Mouse (Mus musculus) layer of hippocampus, postnatal 14 days (tissue): ENCODE results near the gene Mgat1. TPM values are rescaled to one million over a fixed set of nuclear protein-coding genes. Genes with fewer than 3 reads are reported as not detected.

Experiments used
- DNase-seq, 2 experiments: peaks; one replicate each; pipeline ENCODE4 v3.0.0; 2021 to 2022; ENCODE audit warnings: low spot score in 2 of 2, mixed read lengths in 1 of 2
- total RNA-seq, 2 experiments: library from RNA; stranded (reverse); gene quantifications; 2 replicates each; pipeline ENCODE4 v1.2.3; 2021

The Mgat1 gene
- total RNA-seq, 2 experiments from 2014 or later, result 48.7 to 50.9 TPM

- DNase-seq, result no peak
Observed at GRCm38 (mm10) chr11:49240310-49240709, 3.7 kb upstream of the Mgat1 start.

- DNase-seq, result no peak
Observed at GRCm38 (mm10) chr11:49240874-49241273, 3.1 kb upstream of the Mgat1 start.

GRCm38 (mm10) chr11:49241471-49241870, 2.5 kb upstream of the Mgat1 start:
- no peak for DNase-seq

- no peak for DNase-seq
Observed at GRCm38 (mm10) chr11:49242944-49243626, 906 bp upstream of the Mgat1 start.

GRCm38 (mm10) chr11:49244595-49244930, 572 bp downstream of the Mgat1 start:
- no peak for DNase-seq

- DNase-seq, result no peak
Observed at GRCm38 (mm10) chr11:49245176-49245575, 1.2 kb downstream of the Mgat1 start.

- DNase-seq, result no peak
Observed at GRCm38 (mm10) chr11:49245634-49246415, 1.8 kb downstream of the Mgat1 start.

- no peak for DNase-seq
Observed at GRCm38 (mm10) chr11:49246523-49246922, 2.5 kb downstream of the Mgat1 start.

GRCm38 (mm10) chr11:49247255-49247654, 3.3 kb downstream of the Mgat1 start:
- no peak for DNase-seq

- no peak for DNase-seq
Observed at GRCm38 (mm10) chr11:49248226-49248973, 4.4 kb downstream of the Mgat1 start.

- no peak for DNase-seq
Observed at GRCm38 (mm10) chr11:49248974-49249700, 5.1 kb downstream of the Mgat1 start.

- DNase-seq, result no peak
Observed at GRCm38 (mm10) chr11:49249811-49250421, 5.9 kb downstream of the Mgat1 start.

- DNase-seq, result peak; percentile 60 to 71
Observed at GRCm38 (mm10) chr11:49250422-49251379, 6.7 kb downstream of the Mgat1 start.

GRCm38 (mm10) chr11:49251380-49251761, 7.4 kb downstream of the Mgat1 start:
- no peak for DNase-seq

- DNase-seq, result no peak
Observed at GRCm38 (mm10) chr11:49252048-49252447, 8.1 kb downstream of the Mgat1 start.

- no peak for DNase-seq
Observed at GRCm38 (mm10) chr11:49253035-49253434, 9.0 kb downstream of the Mgat1 start.

GRCm38 (mm10) chr11:49259296-49259695, 15.3 kb downstream of the Mgat1 start:
- no peak for DNase-seq

GRCm38 (mm10) chr11:49259829-49260228, 15.8 kb downstream of the Mgat1 start:
- DNase-seq, result no peak

- DNase-seq, result no peak
Observed at GRCm38 (mm10) chr11:49260598-49261312, 16.8 kb downstream of the Mgat1 start.
